Mouse (Mus musculus) spleen, adult 2 months (tissue): ENCODE data around the gene Sema3f.

Experiments
- CTCF ChIP-seq: fragments of 200-500 bp; IDR thresholded peaks from 2 replicates; pipeline ENCODE4 v1.5.1; 2011; ENCODE audit warnings: mild to moderate bottlenecking, inconsistent platforms; ENCODE audit not compliant: insufficient read depth, insufficient read length, insufficient replicate concordance; ENCODE audit errors: extremely low read depth
- POLR2A ChIP-seq: fragments of 200-500 bp; IDR thresholded peaks from 2 replicates; pipeline ENCODE4 v1.6.1; 2011; ENCODE audit warnings: low read depth, low read length, inconsistent platforms

DNA sequence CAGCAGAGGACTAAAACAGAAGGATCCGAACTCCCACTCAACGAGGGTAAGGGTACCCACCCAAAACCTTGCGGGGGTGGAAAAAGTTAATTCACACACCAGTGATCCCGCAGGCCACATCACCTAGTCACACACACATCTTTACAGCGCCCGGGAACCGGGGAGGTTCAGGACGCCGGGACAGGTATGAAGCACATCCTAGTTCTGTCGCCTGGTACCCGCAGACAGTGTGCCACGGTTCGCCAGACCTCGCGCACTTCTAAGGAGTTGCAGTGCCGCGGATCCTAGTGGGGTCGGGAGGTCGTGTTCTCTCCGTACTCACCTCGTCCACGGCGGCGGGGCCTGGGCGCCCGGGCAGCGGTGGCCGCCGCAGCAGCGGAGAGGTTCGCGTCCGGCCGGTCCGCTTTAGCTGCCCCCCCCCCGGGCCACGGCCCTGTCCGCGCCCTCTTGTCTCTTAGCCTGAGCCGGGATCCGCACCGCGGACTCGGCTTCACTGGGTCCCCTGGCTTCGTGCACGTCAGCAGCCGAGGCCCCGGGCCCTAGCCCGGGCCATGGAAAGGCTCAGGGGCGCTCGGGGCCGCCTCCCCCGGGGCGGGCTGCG, 1.1 kb downstream of the Sema3f start:
- no peak for TF ChIP-seq POLR2A
- TF ChIP-seq CTCF, result no peak
